Mouse (Mus musculus): ENCODE data around the gene Ppfia3. TPM values are rescaled to one million over a fixed set of nuclear protein-coding genes. Genes with fewer than 3 reads are reported as not detected.
A peak's percentile ranks its signal among the peaks of the same experiment; 100 is the strongest.
"Not testable (repeated sequence)": the region's sequence is repeated elsewhere in the genome, so short reads cannot be mapped to it uniquely, and the experiment has no call there.

The Ppfia3 gene
- polyA plus RNA-seq, 1 experiment: 2.5 TPM

- H3K4me1 ChIP-seq (ENCODE audit: control insufficient read depth, insufficient read depth, low read length): no peaks in the 10 kb centered on the region
- no peak overlapping the region for H3K27ac ChIP-seq (ENCODE audit: insufficient read depth, low read length)
- TF ChIP-seq POLR2A (IDR thresholded peaks at IDR 0.05; ENCODE audit: low read depth, low read length) (no peak), CTCF (IDR thresholded peaks at IDR 0.05; ENCODE audit: borderline replicate concordance, insufficient read depth, low read length) (no peak)
- no peak overlapping the region for H3K4me3 ChIP-seq (ENCODE audit: insufficient read depth, low read length)
These were observed 41.0 kb upstream of the Ppfia3 start for GRCm38 (mm10) chr7:45407836-45408235.

- Histone ChIP-seq H3K4me3 (ENCODE audit: insufficient read depth, low read length) (peak overlapping the region; percentile 38), H3K27ac (ENCODE audit: insufficient read depth, low read length) (no peak overlapping the region), H3K4me1 (ENCODE audit: control insufficient read depth, insufficient read depth, low read length) (no peaks in the 10 kb centered on the region)
- TF ChIP-seq POLR2A (IDR thresholded peaks at IDR 0.05; ENCODE audit: low read depth, low read length) (no peak), CTCF (IDR thresholded peaks at IDR 0.05; ENCODE audit: borderline replicate concordance, insufficient read depth, low read length) (no peak)
These were observed 39.6 kb upstream of the Ppfia3 start for GRCm38 (mm10) chr7:45406157-45407156.

GRCm38 (mm10) chr7:45405091-45406075 lies 38.6 kb upstream of the Ppfia3 start, which contains the start of gene Kcna7:
Kcna7 (plus strand) TSS chr7:45405653.
- H3K27ac ChIP-seq (ENCODE audit: insufficient read depth, low read length): no peak within 1 kb of the TSS
- TF ChIP-seq POLR2A (IDR thresholded peaks at IDR 0.05; ENCODE audit: low read depth, low read length) (no peak), CTCF (IDR thresholded peaks at IDR 0.05; ENCODE audit: borderline replicate concordance, insufficient read depth, low read length) (peak; percentile 76)
- H3K4me3 ChIP-seq (ENCODE audit: insufficient read depth, low read length): 0 out of 2 replicates have a peak within 1 kb of the TSS, but pooled peaks have one; percentile 11
- H3K4me1 ChIP-seq (ENCODE audit: control insufficient read depth, insufficient read depth, low read length): no peaks in the 10 kb centered on the region

- H3K4me3 ChIP-seq (ENCODE audit: insufficient read depth, low read length): no peak overlapping the region
- no peaks in the 10 kb centered on the region for H3K4me1 ChIP-seq (ENCODE audit: control insufficient read depth, insufficient read depth, low read length)
- H3K27ac ChIP-seq (ENCODE audit: insufficient read depth, low read length): no peak overlapping the region
- TF ChIP-seq CTCF (IDR thresholded peaks at IDR 0.05; ENCODE audit: borderline replicate concordance, insufficient read depth, low read length) (no peak), POLR2A (IDR thresholded peaks at IDR 0.05; ENCODE audit: low read depth, low read length) (no peak)
These were observed 36.9 kb upstream of the Ppfia3 start for GRCm38 (mm10) chr7:45403532-45404261.

GRCm38 (mm10) chr7:45401521-45402085 lies 34.8 kb upstream of the Ppfia3 start:
- no peak for TF ChIP-seq POLR2A (IDR thresholded peaks at IDR 0.05; ENCODE audit: low read depth, low read length)
- no peak for TF ChIP-seq CTCF (IDR thresholded peaks at IDR 0.05; ENCODE audit: borderline replicate concordance, insufficient read depth, low read length)
- Histone ChIP-seq H3K4me1 (ENCODE audit: control insufficient read depth, insufficient read depth, low read length) (no peaks in the 10 kb centered on the region), H3K4me3 (ENCODE audit: insufficient read depth, low read length) (no peak overlapping the region), H3K27ac (ENCODE audit: insufficient read depth, low read length) (no peak overlapping the region)

GRCm38 (mm10) chr7:45396787-45397186 lies 30.0 kb upstream of the Ppfia3 start:
- Histone ChIP-seq H3K4me3 (ENCODE audit: insufficient read depth, low read length) (no peak overlapping the region), H3K4me1 (ENCODE audit: control insufficient read depth, insufficient read depth, low read length) (no peaks in the 10 kb centered on the region), H3K27ac (ENCODE audit: insufficient read depth, low read length) (peak overlapping the region; percentile 63; the same call in 1 of the 2 replicates)
- TF ChIP-seq POLR2A (IDR thresholded peaks at IDR 0.05; ENCODE audit: low read depth, low read length) (no peak), CTCF (IDR thresholded peaks at IDR 0.05; ENCODE audit: borderline replicate concordance, insufficient read depth, low read length) (no peak)

GRCm38 (mm10) chr7:45396337-45396775 lies 29.5 kb upstream of the Ppfia3 start:
- not testable (repeated sequence) for H3K4me1 ChIP-seq (ENCODE audit: control insufficient read depth, insufficient read depth, low read length)
- Histone ChIP-seq H3K27ac (ENCODE audit: insufficient read depth, low read length) (peak overlapping the region; percentile 63; the same call in 1 of the 2 replicates), H3K4me3 (ENCODE audit: insufficient read depth, low read length) (peak overlapping the region; percentile 45)

GRCm38 (mm10) chr7:45395578-45396336 lies 28.9 kb upstream of the Ppfia3 start, which contains the start of gene Snrnp70:
Snrnp70 (minus strand) TSS chr7:45395742.
- H3K4me1 ChIP-seq (ENCODE audit: control insufficient read depth, insufficient read depth, low read length): no peaks in the 10 kb centered on the region
- H3K27ac ChIP-seq (ENCODE audit: insufficient read depth, low read length): peak within 1 kb of the TSS; percentile 84
- no peak for TF ChIP-seq CTCF (IDR thresholded peaks at IDR 0.05; ENCODE audit: borderline replicate concordance, insufficient read depth, low read length)
- peak; percentile 93 for TF ChIP-seq POLR2A (IDR thresholded peaks at IDR 0.05; ENCODE audit: low read depth, low read length)
- H3K4me3 ChIP-seq (ENCODE audit: insufficient read depth, low read length): peak within 1 kb of the TSS; percentile 78

Data from embryonic fibroblast, embryonic 13.5 days (primary cell).